Mouse (Mus musculus) lung, adult 2 months (tissue): ENCODE results near the gene Il6ra.

Source experiments
- CTCF ChIP-seq: fragments of 200-500 bp; IDR thresholded peaks from 2 replicates; pipeline ENCODE4 v1.5.1; 2011; ENCODE audit warnings: mild to moderate bottlenecking, low read length, control low read depth; ENCODE audit not compliant: insufficient read depth
- POLR2A ChIP-seq: fragments of 200-500 bp; IDR thresholded peaks from 2 replicates; pipeline ENCODE4 v1.6.1; 2011; ENCODE audit warnings: low read depth, mild to moderate bottlenecking, control low read depth, low read length, borderline replicate concordance; ENCODE audit errors: extremely low read depth

DNA sequence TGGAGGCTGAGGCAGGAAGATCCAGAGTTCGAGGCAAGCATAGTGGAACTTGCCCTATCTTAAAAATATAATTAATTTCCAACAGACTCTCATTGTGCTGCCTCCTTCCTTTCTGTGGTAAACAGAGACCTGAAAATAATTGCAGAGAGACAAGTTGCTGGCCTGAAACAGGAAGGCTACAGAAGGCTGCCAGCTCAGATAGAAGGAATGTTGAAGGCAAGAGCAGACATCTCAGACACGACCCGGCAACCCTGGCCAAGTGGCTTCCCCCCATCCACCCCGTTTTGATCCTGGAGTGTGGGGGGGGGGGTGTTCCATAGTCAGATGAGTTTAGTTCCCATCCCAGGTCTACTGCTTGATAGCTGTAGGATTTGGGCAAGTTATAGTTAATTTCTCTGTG is 1.7 kb upstream of the Il6ra start:
- TF ChIP-seq POLR2A (no peak), CTCF (no peak)
